Mouse (Mus musculus) stomach, postnatal 0 days (tissue): ENCODE data around the gene Enpp4. TPM values are rescaled to one million over a fixed set of nuclear protein-coding genes. Genes with fewer than 3 reads are reported as not detected.

Experiments used
- ATAC-seq: fragments of 200-750 bp; cut with Nextera tagmentation; 2 replicates; pipeline ENCODE4 v1.8.0; 2017; ENCODE audit not compliant: low FRiP score, low TSS enrichment
- DNase-seq: peaks from one replicate; pipeline ENCODE4 v3.0.0-alpha.2; 2016; ENCODE audit warnings: low spot score
- H3K27ac ChIP-seq: fragments of 300-500 bp; sonication (generic); replicated peaks from 2 replicates; pipeline ENCODE4 v1.5.1; 2014; ENCODE audit warnings: mild to moderate bottlenecking, control low read depth
- H3K27me3 ChIP-seq: fragments of 300-500 bp; sonication (generic); 2 replicates; pipeline ENCODE4 v1.6.1; 2014; ENCODE audit warnings: low read length; ENCODE audit not compliant: control insufficient read depth, insufficient read depth
- H3K36me3 ChIP-seq: fragments of 300-500 bp; sonication (generic); 2 replicates; pipeline ENCODE4 v1.6.1; 2014; ENCODE audit warnings: low read length, mixed read lengths; ENCODE audit not compliant: control insufficient read depth, insufficient read depth
- H3K4me1 ChIP-seq: fragments of 300-500 bp; sonication (generic); replicated peaks from 2 replicates; pipeline ENCODE4 v1.6.1; 2014; ENCODE audit warnings: antibody characterized with exemption; ENCODE audit not compliant: control insufficient read depth, insufficient read depth
- H3K4me2 ChIP-seq: fragments of 300-500 bp; sonication (generic); replicated peaks from 2 replicates; pipeline ENCODE4 v1.6.1; 2014; ENCODE audit warnings: low read depth, mild to moderate bottlenecking, control low read depth, moderate library complexity
- H3K4me3 ChIP-seq: fragments of 300-500 bp; sonication (generic); 2 replicates; pipeline ENCODE4 v1.5.1; 2014; ENCODE audit warnings: low read depth, low read length, control low read depth
- H3K9ac ChIP-seq: fragments of 300-500 bp; sonication (generic); 2 replicates; pipeline ENCODE4 v1.6.1; 2014; ENCODE audit warnings: mild to moderate bottlenecking, low read length, control low read depth, mixed read lengths
- H3K9me3 ChIP-seq: fragments of 300-500 bp; sonication (generic); 2 replicates; pipeline ENCODE4 v1.6.1; 2016; ENCODE audit warnings: low read length; ENCODE audit not compliant: control insufficient read depth
- CTCF ChIP-seq: IDR thresholded peaks from 2 replicates; pipeline ENCODE4 v1.5.1; 2016; ENCODE audit warnings: antibody characterized with exemption, low read depth, mild to moderate bottlenecking, moderate library complexity
- EP300 ChIP-seq: optimal IDR thresholded peaks from 2 replicates; pipeline ENCODE3; 2016; ENCODE audit warnings: antibody characterized with exemption
- WGBS: fragments of 180-500 bp; shearing (Covaris S2); extraction: QIAGEN DNeasy Blood & Tissue Kit; methylation state at CpG from one replicate; pipeline ENCODE4 v1.1.7; 2014; 5-methylcytosine and 5-hydroxymethylcytosine counted together
- polyA plus RNA-seq: library from polyadenylated mRNA; unstranded; fragments of >200 nt; fragmentation: Nextera tagmentation; extraction: Ambion mirVana; gene quantifications from 2 replicates; pipeline ENCODE4 v1.2.1, GENCODE M21; 2015

The Enpp4 gene
- polyA plus RNA-seq: 4.4 and 5.0 TPM in 2 replicates

DNA sequence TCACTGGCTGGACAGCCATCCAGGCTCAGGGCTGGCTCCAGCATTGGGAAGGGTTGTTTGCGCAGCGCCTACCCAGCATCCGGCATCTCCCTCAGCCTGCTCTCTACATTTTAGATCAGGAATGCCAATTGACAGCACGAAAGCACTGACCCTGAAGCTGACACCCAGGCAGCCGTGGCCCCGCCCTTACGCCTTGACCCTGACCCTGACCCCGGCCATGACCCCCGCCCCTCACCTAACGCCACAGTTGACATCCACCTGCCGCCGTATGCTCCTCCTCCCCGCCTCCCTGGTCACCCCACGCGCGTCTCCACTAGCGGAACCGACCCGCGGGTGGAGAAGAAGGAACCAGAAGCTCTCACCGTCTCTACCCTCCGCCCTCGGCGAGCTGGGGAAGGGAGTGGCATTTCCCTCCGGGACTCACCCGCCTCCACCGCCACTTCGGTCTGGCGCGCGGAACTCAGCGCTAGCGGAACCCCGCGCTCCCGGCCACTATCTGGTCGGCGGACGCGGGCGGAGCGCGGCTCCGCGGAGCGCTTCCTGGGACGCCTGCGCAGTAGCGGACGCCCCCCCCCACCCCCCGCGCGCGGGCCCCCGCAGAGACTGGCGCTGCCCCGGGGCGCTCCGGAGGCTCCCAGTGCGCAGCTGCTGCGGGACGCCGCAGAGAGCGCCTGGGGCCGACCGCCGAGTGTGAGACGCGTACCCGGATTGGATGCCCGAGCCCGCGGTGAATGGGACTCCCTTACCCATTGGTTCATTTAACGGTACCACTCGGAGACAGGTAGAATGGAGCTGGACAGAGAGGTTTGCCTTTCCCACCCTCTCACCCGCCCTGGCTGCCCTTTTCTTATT, at the start of gene Enpp4:
Enpp4 (minus strand) TSS at position 523 of the 852 bp plus-strand sequence.
- Histone ChIP-seq H3K27ac (peak within 1 kb of the TSS; percentile 61), H3K9ac (peak within 1 kb of the TSS; percentile 70), H3K36me3 (no peaks in the 10 kb centered on the region), H3K9me3 (no peaks in the 10 kb centered on the region), H3K4me1 (0 out of 2 replicates have a peak, but pooled peaks cover 2% of the 10 kb centered on the region), H3K27me3 (no peaks in the 10 kb centered on the region), H3K4me3 (peak within 1 kb of the TSS; percentile 68), H3K4me2 (peak within 1 kb of the TSS; percentile 90)
- TF ChIP-seq EP300 (no peak), CTCF (no peak)
- DNase-seq (peak; percentile 94), ATAC-seq (peak; percentile 99)
- WGBS: under 1% methylated on average over 61 of the region's 76 CpGs

- H3K27me3 ChIP-seq: no peaks in the 10 kb centered on the region
- H3K27ac ChIP-seq: no peak overlapping the region
- H3K4me2 ChIP-seq: no peak overlapping the region
- WGBS: 77% methylated on average over 2 of the region's 2 CpGs
- no peak overlapping the region for H3K4me3 ChIP-seq
- DNase-seq: no peak
- TF ChIP-seq EP300 (no peak), CTCF (no peak)
- H3K36me3 ChIP-seq: no peaks in the 10 kb centered on the region
- H3K9ac ChIP-seq: no peak overlapping the region
- H3K4me1 ChIP-seq: no peaks in the 10 kb centered on the region
- H3K9me3 ChIP-seq: no peaks in the 10 kb centered on the region
- ATAC-seq: no peak
Measured at GRCm38 (mm10) chr17:44155204-44155603, 49.6 kb upstream of the Enpp4 start.

GRCm38 (mm10) chr17:44153871-44154270, 48.3 kb upstream of the Enpp4 start:
- H3K36me3 ChIP-seq: no peaks in the 10 kb centered on the region
- H3K27me3 ChIP-seq: no peaks in the 10 kb centered on the region
- H3K27ac ChIP-seq: no peak overlapping the region
- WGBS: 24% methylated on average over 5 of the region's 5 CpGs
- no peak overlapping the region for H3K4me3 ChIP-seq
- DNase-seq (no peak), ATAC-seq (no peak)
- H3K9ac ChIP-seq: no peak overlapping the region
- no peaks in the 10 kb centered on the region for H3K9me3 ChIP-seq
- H3K4me1 ChIP-seq: no peaks in the 10 kb centered on the region
- no peak overlapping the region for H3K4me2 ChIP-seq
- no peak for TF ChIP-seq EP300
- no peak for TF ChIP-seq CTCF

DNA sequence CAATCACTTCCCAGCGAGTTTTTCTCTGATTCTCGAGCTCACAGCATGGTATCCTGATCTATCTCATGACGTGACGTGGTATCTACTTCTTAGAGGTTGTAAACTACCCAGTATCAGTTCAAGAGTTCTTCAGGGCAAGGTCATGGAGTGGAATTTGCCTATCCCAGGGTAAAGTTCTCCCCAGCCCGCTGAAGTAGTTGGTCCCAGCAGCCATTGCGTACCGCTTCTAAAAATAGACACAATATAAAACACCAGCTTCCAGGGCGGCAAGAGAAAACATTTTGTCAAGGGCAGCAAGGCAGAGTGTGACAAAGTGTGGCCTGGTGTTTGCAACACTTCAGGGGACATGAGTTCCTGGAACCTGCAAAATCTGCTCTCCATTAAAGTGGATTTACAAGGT, 46.3 kb upstream of the Enpp4 start:
- Histone ChIP-seq H3K27me3 (no peaks in the 10 kb centered on the region), H3K4me2 (no peak overlapping the region), H3K36me3 (no peaks in the 10 kb centered on the region), H3K4me1 (no peaks in the 10 kb centered on the region), H3K27ac (no peak overlapping the region), H3K9ac (no peak overlapping the region), H3K4me3 (no peak overlapping the region), H3K9me3 (no peaks in the 10 kb centered on the region)
- DNase-seq: peak; percentile 20
- TF ChIP-seq CTCF: no peak
- no peak for TF ChIP-seq EP300
- ATAC-seq: peak; percentile 68
- 65% methylated on average over 8 of the region's 8 CpGs for WGBS

GRCm38 (mm10) chr17:44151130-44151529, 45.5 kb upstream of the Enpp4 start:
- no peak overlapping the region for H3K27ac ChIP-seq
- no peaks in the 10 kb centered on the region for H3K9me3 ChIP-seq
- H3K27me3 ChIP-seq: no peaks in the 10 kb centered on the region
- H3K4me1 ChIP-seq: no peaks in the 10 kb centered on the region
- no peak overlapping the region for H3K9ac ChIP-seq
- 72% methylated on average over 3 of the region's 3 CpGs for WGBS
- ATAC-seq: peak; percentile 64; the same call in 1 of the 2 replicates
- H3K36me3 ChIP-seq: no peaks in the 10 kb centered on the region
- H3K4me2 ChIP-seq: no peak overlapping the region
- TF ChIP-seq CTCF: peak; percentile 77
- TF ChIP-seq EP300: no peak
- DNase-seq: peak; percentile 60
- H3K4me3 ChIP-seq: no peak overlapping the region

GRCm38 (mm10) chr17:44148109-44148846, 42.7 kb upstream of the Enpp4 start:
- 84% methylated on average over 5 of the region's 5 CpGs for WGBS
- no peak for ATAC-seq
- no peak overlapping the region for H3K27ac ChIP-seq

More at GRCm38 (mm10) chr17:44148109-44148846, 42.7 kb upstream of the Enpp4 start:
- Histone ChIP-seq H3K36me3 (no peaks in the 10 kb centered on the region), H3K4me3 (no peak overlapping the region), H3K27me3 (no peaks in the 10 kb centered on the region), H3K4me2 (no peak overlapping the region), H3K9me3 (no peaks in the 10 kb centered on the region), H3K9ac (no peak overlapping the region), H3K4me1 (no peaks in the 10 kb centered on the region)
- TF ChIP-seq CTCF (no peak), EP300 (no peak)
- no peak for DNase-seq
